Mouse (Mus musculus) CH12.LX (cell line): ENCODE measurements around the gene Ralb. TPM values are rescaled to one million over a fixed set of nuclear protein-coding genes. Genes with fewer than 3 reads are reported as not detected.

Experiments
- DNase-seq: peaks from one replicate; pipeline ENCODE4 v3.0.0-alpha.2; 2013; ENCODE audit errors: extremely low read depth
- H3K27ac ChIP-seq: 2 replicates; pipeline ENCODE4 v1.5.1; 2012; ENCODE audit warnings: low read depth, mild to moderate bottlenecking, control low read depth, moderate library complexity; ENCODE audit not compliant: insufficient read depth
- H3K27me3 ChIP-seq: replicated peaks from 2 replicates; pipeline ENCODE3; 2012; ENCODE audit warnings: inconsistent platforms
- H3K36me3 ChIP-seq, 2 experiments: replicated peaks in 1 of 2; 2 replicates each; pipeline versions ENCODE3 to v1.6.1; 2012; ENCODE audit warnings: inconsistent platforms in 1 of 2, low read length in 1 of 2, mild to moderate bottlenecking in 1 of 2, mixed read lengths in 1 of 2, moderate library complexity in 1 of 2; ENCODE audit not compliant: control insufficient read depth in 1 of 2, insufficient read depth in 1 of 2
- H3K4me1 ChIP-seq, 2 experiments: 2 replicates each; pipeline ENCODE4 v1.6.1; 2012; ENCODE audit warnings: inconsistent platforms in 1 of 2, moderate library complexity in 1 of 2; ENCODE audit not compliant: insufficient read depth in 2 of 2, control insufficient read depth in 1 of 2
- H3K4me2 ChIP-seq: 2 replicates; pipeline ENCODE4 v1.6.1; 2012; ENCODE audit warnings: low read depth, mild to moderate bottlenecking, control low read depth; ENCODE audit not compliant: poor library complexity, insufficient read depth, severe bottlenecking
- H3K4me3 ChIP-seq, 3 experiments: fragments of 150-350 bp in 1 of 3; sonication (generic) in 1 of 3; replicated peaks in 1 of 3; 2 replicates each; pipeline versions ENCODE3 to v1.5.1; 2011 to 2012; ENCODE audit warnings: low read depth in 2 of 3, low read length in 2 of 3, mild to moderate bottlenecking in 2 of 3, moderate library complexity in 2 of 3, control low read depth in 1 of 3, improper control_type of control experiment in 1 of 3, inconsistent platforms in 1 of 3, mixed read lengths in 1 of 3; ENCODE audit not compliant: poor library complexity in 1 of 3
- H3K79me2 ChIP-seq: replicated peaks from 2 replicates; pipeline ENCODE4 v1.6.1; 2012; ENCODE audit warnings: mild to moderate bottlenecking, moderate library complexity; ENCODE audit not compliant: control insufficient read depth, poor library complexity, insufficient read depth, severe bottlenecking; ENCODE audit errors: extremely low read depth
- H3K9ac ChIP-seq: 2 replicates; pipeline ENCODE4 v1.6.1; 2012; ENCODE audit warnings: low read depth, mild to moderate bottlenecking, control low read depth, moderate library complexity; ENCODE audit not compliant: insufficient read depth
- H3K9me3 ChIP-seq: replicated peaks from 2 replicates; pipeline ENCODE3; 2012; ENCODE audit warnings: low read length, inconsistent platforms, mixed read lengths
- BHLHE40 ChIP-seq: IDR thresholded peaks from 2 replicates; pipeline ENCODE4 v1.6.1; 2011; ENCODE audit warnings: mild to moderate bottlenecking, low read depth, low read length, improper control_type of control experiment
- CHD1 ChIP-seq: IDR thresholded peaks from 2 replicates; pipeline ENCODE4 v1.6.1; 2012; ENCODE audit warnings: low read depth, low read length, improper control_type of control experiment, inconsistent platforms
- E2F4 ChIP-seq: IDR thresholded peaks from 2 replicates; pipeline ENCODE4 v1.6.1; 2011; ENCODE audit warnings: low read depth, low read length, improper control_type of control experiment; ENCODE audit not compliant: insufficient replicate concordance
- ELF1 ChIP-seq: IDR thresholded peaks from 2 replicates; pipeline ENCODE4 v1.6.1; 2014; ENCODE audit warnings: low read depth, mild to moderate bottlenecking, inconsistent platforms, low read length, improper control_type of control experiment
- EP300 ChIP-seq: IDR thresholded peaks from 2 replicates; pipeline ENCODE4 v1.6.1; 2011; ENCODE audit warnings: low read length, improper control_type of control experiment
- ETS1 ChIP-seq: conservative IDR thresholded peaks from 2 replicates; pipeline ENCODE4 v1.6.1; 2012; ENCODE audit warnings: low read depth, mild to moderate bottlenecking, inconsistent platforms, low read length, improper control_type of control experiment, moderate library complexity
- IRF4 ChIP-seq: IDR thresholded peaks from 2 replicates; pipeline ENCODE4 v1.6.1; 2014; ENCODE audit warnings: low read depth, mild to moderate bottlenecking, inconsistent platforms, low read length, improper control_type of control experiment
- JUN ChIP-seq: IDR thresholded peaks from 2 replicates; pipeline ENCODE4 v1.6.1; 2011; ENCODE audit warnings: low read depth, mild to moderate bottlenecking, low read length, improper control_type of control experiment, moderate library complexity; ENCODE audit not compliant: insufficient read depth
- MAFK ChIP-seq: IDR thresholded peaks from 2 replicates; pipeline ENCODE4 v1.6.1; 2011; ENCODE audit warnings: low read length, improper control_type of control experiment; ENCODE audit not compliant: insufficient replicate concordance
- MAZ ChIP-seq: IDR thresholded peaks from 2 replicates; pipeline ENCODE4 v1.6.1; 2012; ENCODE audit warnings: low read depth, mild to moderate bottlenecking, inconsistent platforms, low read length, improper control_type of control experiment, moderate library complexity
- MEF2A ChIP-seq: IDR thresholded peaks from 2 replicates; pipeline ENCODE4 v1.6.1; 2014; ENCODE audit warnings: low read depth, mild to moderate bottlenecking, inconsistent platforms, low read length, improper control_type of control experiment, borderline replicate concordance
- MXI1 ChIP-seq: IDR thresholded peaks from 2 replicates; pipeline ENCODE4 v1.6.1; 2011; ENCODE audit warnings: mild to moderate bottlenecking, low read depth, low read length, improper control_type of control experiment
- MYC ChIP-seq: IDR thresholded peaks from 2 replicates; pipeline ENCODE4 v1.6.1; 2011; ENCODE audit warnings: low read depth, mild to moderate bottlenecking, improper control_type of control experiment, low read length
- NRF1 ChIP-seq: IDR thresholded peaks from 2 replicates; pipeline ENCODE4 v1.6.1; 2014; ENCODE audit warnings: low read depth, mild to moderate bottlenecking, inconsistent platforms, low read length, improper control_type of control experiment, moderate library complexity
- PAX5 ChIP-seq: IDR thresholded peaks from 2 replicates; pipeline ENCODE4 v1.6.1; 2012; ENCODE audit warnings: low read length, inconsistent platforms, mixed read lengths
- RAD21 ChIP-seq: IDR thresholded peaks from 2 replicates; pipeline ENCODE4 v1.6.1; 2011; ENCODE audit warnings: low read depth, mild to moderate bottlenecking, low read length, improper control_type of control experiment, moderate library complexity
- RCOR1 ChIP-seq: conservative IDR thresholded peaks from 2 replicates; pipeline ENCODE4 v1.6.1; 2012; ENCODE audit warnings: low read depth, mild to moderate bottlenecking, inconsistent platforms, low read length, improper control_type of control experiment
- SIN3A ChIP-seq: IDR thresholded peaks from 2 replicates; pipeline ENCODE4 v1.6.1; 2012; ENCODE audit warnings: low read length, improper control_type of control experiment, inconsistent platforms
- UBTF ChIP-seq: IDR thresholded peaks from 2 replicates; pipeline ENCODE4 v1.6.1; 2012; ENCODE audit warnings: low read depth, mild to moderate bottlenecking, inconsistent platforms, low read length, improper control_type of control experiment, moderate library complexity
- USF1 ChIP-seq: IDR thresholded peaks from 2 replicates; pipeline ENCODE4 v1.6.1; 2014; ENCODE audit warnings: low read depth, mild to moderate bottlenecking, inconsistent platforms, low read length, improper control_type of control experiment
- ZC3H11A ChIP-seq: IDR thresholded peaks from 2 replicates; pipeline ENCODE4 v1.6.1; 2012; ENCODE audit warnings: low read depth, mild to moderate bottlenecking, inconsistent platforms, low read length, improper control_type of control experiment
- ZMIZ1 ChIP-seq: IDR thresholded peaks from 2 replicates; pipeline ENCODE4 v1.6.1; 2012; ENCODE audit warnings: low read depth, mild to moderate bottlenecking, inconsistent platforms, low read length, improper control_type of control experiment
- ZNF384 ChIP-seq: IDR thresholded peaks from 2 replicates; pipeline ENCODE4 v1.6.1; 2012; ENCODE audit warnings: low read depth, low read length, improper control_type of control experiment, inconsistent platforms
- dilution Hi-C: fragments of 300-500 bp; cut with MboI; formaldehyde crosslinking; loops from 2 replicates; pipeline ENCODE4 v1.14.3; 2020; ENCODE audit warnings: low sequenced_read_pairs; ENCODE audit not compliant: extremely low pct_unique_long_range_greater_than_20kb, extremely low pct_ligation_motif_present
- in situ Hi-C: fragments of 300-500 bp; cut with MboI; formaldehyde crosslinking; loops from 3 replicates; pipeline ENCODE4 v1.14.3; 2019; ENCODE audit warnings: low sequenced_read_pairs, low pct_ligation_motif_present, low pct_unique_long_range_greater_than_20kb, mixed read lengths
- polyA plus RNA-seq: library from polyadenylated mRNA; unstranded; fragments of >175 nt; gene quantifications from 2 replicates; pipeline ENCODE4 v1.2.1, GENCODE M21; 2012; ENCODE audit warnings: low read depth; ENCODE audit not compliant: insufficient read length
- total RNA-seq, 2 experiments: library from RNA; depleted of rRNA; stranded (reverse); fragments of 300-350 nt in 1 of 2; fragments of >200 nt in 1 of 2; gene quantifications; 2 replicates each; pipeline ENCODE4 v1.2.3; 2012 to 2014

Gene Ralb
- total and polyA plus RNA-seq, 3 experiments, result 18.2 to 28.7 (median 22.9) TPM

DNA sequence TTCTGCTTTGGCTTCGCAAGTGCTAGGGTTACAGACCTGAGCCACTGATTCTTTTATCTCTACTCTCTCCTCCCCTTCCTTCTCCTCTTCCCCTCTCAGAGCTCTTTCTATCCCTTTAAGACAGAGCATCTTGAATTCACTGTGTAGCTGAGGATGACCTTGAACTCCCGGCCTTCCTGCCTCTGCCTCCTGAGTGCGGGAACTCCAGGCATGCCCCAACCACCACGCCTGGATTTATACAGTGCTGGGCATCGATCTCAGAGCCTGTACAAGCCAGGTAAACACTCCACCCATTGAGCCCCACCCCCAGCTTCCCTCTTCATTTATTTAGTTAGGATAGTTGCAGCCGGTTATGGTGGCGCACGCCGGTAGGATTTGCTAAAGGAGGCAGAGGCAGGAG lies 61.7 kb downstream of the Ralb start:
- DNase-seq, result no peak
- no peak overlapping the region for H3K9ac ChIP-seq
- H3K79me2 ChIP-seq, result no peaks in the 10 kb centered on the region
- peaks cover 0 to 9% of the 10 kb centered on the region in 2 experiments; a peak in 2 of 4 replicates for H3K4me1 ChIP-seq
- no peak overlapping the region for H3K4me3 ChIP-seq
- no peak overlapping the region for H3K27ac ChIP-seq
- no peaks in the 10 kb centered on the region for H3K27me3 ChIP-seq
- no peaks in the 10 kb centered on the region for H3K36me3 ChIP-seq
- no peak overlapping the region for H3K4me2 ChIP-seq
- dilution Hi-C loops, result no loop called here
- H3K9me3 ChIP-seq, result peaks cover 3% of the 10 kb centered on the region
- in situ Hi-C loops, result no loop called here
- no peak for TF ChIP-seq PAX5
- TF ChIP-seq ZC3H11A, result no peak
- TF ChIP-seq E2F4, result no peak
- no peak for TF ChIP-seq UBTF
- TF ChIP-seq MYC, result no peak
- TF ChIP-seq USF1, result no peak
- TF ChIP-seq ELF1, result no peak
- no peak for TF ChIP-seq SIN3A
- TF ChIP-seq RAD21, result no peak

DNA sequence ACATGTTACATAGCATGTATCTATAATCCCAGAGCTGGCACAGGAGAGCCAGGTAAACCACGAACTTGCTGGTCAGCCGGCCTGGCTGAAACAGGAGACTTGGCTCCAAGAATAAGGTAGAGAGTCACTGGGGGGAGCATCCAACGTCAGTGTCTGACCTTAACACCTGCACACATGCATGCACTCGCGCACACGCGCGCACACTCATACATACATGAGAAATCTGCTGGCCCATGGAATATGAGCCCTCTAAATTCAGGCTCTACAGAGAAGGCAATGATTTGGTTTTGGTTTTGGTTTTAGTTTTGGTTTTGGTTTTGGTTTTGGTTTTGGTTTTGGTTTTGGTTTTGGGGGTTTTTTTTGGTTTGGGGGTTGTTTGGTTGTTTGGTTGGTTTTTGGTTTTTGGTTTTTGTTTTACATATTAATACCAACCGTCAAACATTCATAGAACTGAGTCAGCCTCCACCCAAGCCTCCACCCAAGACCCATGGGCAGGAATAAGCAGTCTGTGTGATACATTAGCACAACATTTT lies 66.4 kb downstream of the Ralb start:
- Histone ChIP-seq H3K4me3 (peak overlapping the region in 1 of 3 experiments; percentile 2), H3K9ac (no peak overlapping the region), H3K4me2 (no peak overlapping the region; the same call in 1 of the 2 replicates), H3K4me1 (peaks cover 0 to 15% of the 10 kb centered on the region in 2 experiments; a peak in 3 of 4 replicates)
- DNase-seq, result no peak
- no peak for TF ChIP-seq ZMIZ1
- no peak for TF ChIP-seq NRF1
- no peak for TF ChIP-seq JUN
- TF ChIP-seq IRF4, result peak; percentile 63
- no peak for TF ChIP-seq MEF2A
- TF ChIP-seq EP300, result no peak; the same call in 1 of the 2 replicates
- TF ChIP-seq MAFK, result no peak
- TF ChIP-seq RCOR1, result no peak
- TF ChIP-seq MAZ, result no peak
- no peak for TF ChIP-seq MXI1
- TF ChIP-seq ETS1, result peak; percentile 92
- no peak for TF ChIP-seq ZNF384
- no peak for TF ChIP-seq CHD1
- TF ChIP-seq BHLHE40, result peak; percentile 74
- TF ChIP-seq, all 38 proteins: peak for 3
- peak overlapping the region; percentile 20 for H3K27ac ChIP-seq
- H3K9me3 ChIP-seq, result peaks cover 14% of the 10 kb centered on the region
- no peaks in the 10 kb centered on the region for H3K36me3 ChIP-seq
- no peaks in the 10 kb centered on the region for H3K79me2 ChIP-seq
- H3K27me3 ChIP-seq, result no peaks in the 10 kb centered on the region
- in situ Hi-C loops, result no loop called here
- dilution Hi-C loops, result no loop called here
